Mouse (Mus musculus) midbrain, embryonic 13.5 days (tissue): Measurements from ENCODE around the gene Mylk. TPM values are rescaled to one million over a fixed set of nuclear protein-coding genes. Genes with fewer than 3 reads are reported as not detected.

ENCODE experiments used
- ATAC-seq: fragments of 200-750 bp; cut with Nextera tagmentation; 2 replicates; pipeline ENCODE4 v1.8.0; 2017; ENCODE audit warnings: mild to moderate bottlenecking, moderate TSS enrichment, moderate library complexity
- H3K27ac ChIP-seq: fragments of 300-500 bp; sonication (generic); 2 replicates; pipeline ENCODE4 v1.5.1; 2015; ENCODE audit warnings: inconsistent platforms, mild to moderate bottlenecking, moderate library complexity
- H3K27me3 ChIP-seq: fragments of 300-500 bp; sonication (generic); 2 replicates; pipeline ENCODE4 v1.6.1; 2015; ENCODE audit warnings: mild to moderate bottlenecking, inconsistent platforms
- H3K36me3 ChIP-seq: fragments of 300-500 bp; sonication (generic); 2 replicates; pipeline ENCODE4 v1.6.1; 2015; ENCODE audit warnings: mild to moderate bottlenecking, inconsistent platforms
- H3K4me1 ChIP-seq: fragments of 300-500 bp; sonication (generic); replicated peaks from 2 replicates; pipeline ENCODE4 v1.6.1; 2015; ENCODE audit warnings: inconsistent platforms
- H3K4me2 ChIP-seq: fragments of 300-500 bp; sonication (generic); replicated peaks from 2 replicates; pipeline ENCODE4 v1.6.1; 2015; ENCODE audit warnings: moderate library complexity, mild to moderate bottlenecking, inconsistent platforms
- H3K4me3 ChIP-seq: fragments of 300-500 bp; sonication (generic); replicated peaks from 2 replicates; pipeline ENCODE4 v1.5.1; 2015; ENCODE audit warnings: mild to moderate bottlenecking, inconsistent platforms
- H3K9ac ChIP-seq: fragments of 300-500 bp; sonication (generic); replicated peaks from 2 replicates; pipeline ENCODE4 v1.6.1; 2015; ENCODE audit warnings: mild to moderate bottlenecking, inconsistent platforms
- H3K9me3 ChIP-seq: fragments of 300-500 bp; sonication (generic); 2 replicates; pipeline ENCODE4 v1.6.1; 2016; ENCODE audit warnings: mild to moderate bottlenecking, inconsistent platforms
- WGBS: fragments of 180-500 bp; shearing (Covaris S2); methylation state at CpG from one replicate; pipeline ENCODE4 v1.1.7; 2015; 5-methylcytosine and 5-hydroxymethylcytosine counted together
- polyA plus RNA-seq: library from polyadenylated mRNA; unstranded; fragments of >200 nt; fragmentation: Nextera tagmentation; extraction: Ambion mirVana; gene quantifications from 2 replicates; pipeline ENCODE4 v1.2.1, GENCODE M21; 2015

Gene Mylk
- polyA plus RNA-seq, 1 experiment from 2014 or later: 3.7 TPM

- WGBS: 76% methylated on average over 10 of the region's 10 CpGs
- ATAC-seq: no peak
- Histone ChIP-seq H3K36me3 (no peaks in the 10 kb centered on the region), H3K4me2 (no peak overlapping the region), H3K4me1 (peaks cover 17% of the 10 kb centered on the region), H3K27ac (no peak overlapping the region), H3K9ac (no peak overlapping the region), H3K9me3 (no peaks in the 10 kb centered on the region), H3K27me3 (no peaks in the 10 kb centered on the region), H3K4me3 (no peak overlapping the region)
Measured at GRCm38 (mm10) chr16:34921319-34921718, 176.3 kb downstream of the Mylk start.

GRCm38 (mm10) chr16:34923630-34924029, 178.6 kb downstream of the Mylk start:
- ATAC-seq: no peak
- WGBS: 83% methylated on average over 9 of the region's 9 CpGs
- no peaks in the 10 kb centered on the region for H3K27me3 ChIP-seq
- H3K9ac ChIP-seq: no peak overlapping the region
- H3K9me3 ChIP-seq: no peaks in the 10 kb centered on the region
- no peak overlapping the region for H3K27ac ChIP-seq
- H3K4me3 ChIP-seq: no peak overlapping the region
- H3K4me2 ChIP-seq: no peak overlapping the region
- H3K4me1 ChIP-seq: peaks cover 19% of the 10 kb centered on the region
- H3K36me3 ChIP-seq: no peaks in the 10 kb centered on the region

- Histone ChIP-seq H3K36me3 (no peaks in the 10 kb centered on the region), H3K27ac (no peak overlapping the region), H3K9me3 (no peaks in the 10 kb centered on the region), H3K27me3 (no peaks in the 10 kb centered on the region), H3K9ac (no peak overlapping the region), H3K4me2 (no peak overlapping the region), H3K4me3 (no peak overlapping the region), H3K4me1 (peaks cover 19% of the 10 kb centered on the region)
- ATAC-seq: no peak
- 65% methylated on average over 5 of the region's 5 CpGs for WGBS
Measured at GRCm38 (mm10) chr16:34924324-34924723, 179.3 kb downstream of the Mylk start.

GRCm38 (mm10) chr16:34924937-34925618, 180.1 kb downstream of the Mylk start:
- Histone ChIP-seq H3K4me1 (peaks cover 19% of the 10 kb centered on the region), H3K9me3 (no peaks in the 10 kb centered on the region), H3K27me3 (no peaks in the 10 kb centered on the region), H3K9ac (no peak overlapping the region), H3K36me3 (no peaks in the 10 kb centered on the region), H3K4me3 (no peak overlapping the region), H3K4me2 (no peak overlapping the region), H3K27ac (no peak overlapping the region)
- ATAC-seq: no peak
- WGBS: 74% methylated on average over 6 of the region's 6 CpGs

- Histone ChIP-seq H3K27me3 (no peaks in the 10 kb centered on the region), H3K27ac (peak overlapping the region; percentile 35; the same call in 1 of the 2 replicates), H3K4me3 (no peak overlapping the region), H3K4me1 (peaks cover 22% of the 10 kb centered on the region; the same call in 1 of the 2 replicates), H3K9ac (no peak overlapping the region), H3K9me3 (no peaks in the 10 kb centered on the region), H3K4me2 (no peak overlapping the region), H3K36me3 (no peaks in the 10 kb centered on the region)
- 90% methylated on average over 9 of the region's 9 CpGs for WGBS
- no peak for ATAC-seq
Measured at GRCm38 (mm10) chr16:34926531-34927435, 181.8 kb downstream of the Mylk start.

- Histone ChIP-seq H3K27me3 (no peaks in the 10 kb centered on the region), H3K4me3 (no peak overlapping the region), H3K9ac (no peak overlapping the region), H3K9me3 (no peaks in the 10 kb centered on the region), H3K27ac (no peak overlapping the region), H3K4me2 (no peak overlapping the region), H3K36me3 (no peaks in the 10 kb centered on the region), H3K4me1 (peaks cover 22% of the 10 kb centered on the region; the same call in 1 of the 2 replicates)
- 87% methylated on average over 8 of the region's 8 CpGs for WGBS
- no peak for ATAC-seq
Measured at GRCm38 (mm10) chr16:34929686-34930085, 184.7 kb downstream of the Mylk start.

- H3K4me2 ChIP-seq: no peak overlapping the region
- WGBS: 92% methylated on average over 7 of the region's 7 CpGs
- no peak overlapping the region for H3K4me3 ChIP-seq
- no peak overlapping the region for H3K27ac ChIP-seq
- ATAC-seq: no peak
- no peaks in the 10 kb centered on the region for H3K9me3 ChIP-seq
- H3K27me3 ChIP-seq: no peaks in the 10 kb centered on the region
- H3K4me1 ChIP-seq: 0 out of 2 replicates have a peak, but pooled peaks cover 18% of the 10 kb centered on the region
- no peaks in the 10 kb centered on the region for H3K36me3 ChIP-seq
- H3K9ac ChIP-seq: no peak overlapping the region
Measured at GRCm38 (mm10) chr16:34930110-34930509, 185.1 kb downstream of the Mylk start.

- Histone ChIP-seq H3K27ac (no peak overlapping the region), H3K36me3 (no peaks in the 10 kb centered on the region), H3K9me3 (no peaks in the 10 kb centered on the region), H3K4me3 (no peak overlapping the region), H3K4me2 (no peak overlapping the region), H3K4me1 (0 out of 2 replicates have a peak, but pooled peaks cover 16% of the 10 kb centered on the region), H3K27me3 (no peaks in the 10 kb centered on the region), H3K9ac (no peak overlapping the region)
- 80% methylated on average over 2 of the region's 2 CpGs for WGBS
- no peak for ATAC-seq
Measured at GRCm38 (mm10) chr16:34931306-34931705, 186.3 kb downstream of the Mylk start.

- Histone ChIP-seq H3K9ac (no peak overlapping the region), H3K4me2 (no peak overlapping the region), H3K4me3 (no peak overlapping the region), H3K9me3 (no peaks in the 10 kb centered on the region), H3K27ac (no peak overlapping the region), H3K4me1 (0 out of 2 replicates have a peak, but pooled peaks cover 17% of the 10 kb centered on the region), H3K36me3 (no peaks in the 10 kb centered on the region), H3K27me3 (no peaks in the 10 kb centered on the region)
- ATAC-seq: no peak
- WGBS: 90% methylated on average over 4 of the region's 4 CpGs
Measured at GRCm38 (mm10) chr16:34933173-34933572, 188.2 kb downstream of the Mylk start.

GRCm38 (mm10) chr16:34934486-34934885, 189.5 kb downstream of the Mylk start:
- H3K27ac ChIP-seq: no peak overlapping the region

GRCm38 (mm10) chr16:34935514-34936338, 190.7 kb downstream of the Mylk start:
- no peak overlapping the region for H3K4me3 ChIP-seq
- H3K9me3 ChIP-seq: no peaks in the 10 kb centered on the region
- H3K4me1 ChIP-seq: 0 out of 2 replicates have a peak, but pooled peaks cover 16% of the 10 kb centered on the region
- H3K27ac ChIP-seq: no peak overlapping the region
- WGBS: 51% methylated on average over 9 of the region's 9 CpGs
- H3K4me2 ChIP-seq: no peak overlapping the region
- no peaks in the 10 kb centered on the region for H3K27me3 ChIP-seq
- no peaks in the 10 kb centered on the region for H3K36me3 ChIP-seq
- no peak for ATAC-seq
- no peak overlapping the region for H3K9ac ChIP-seq

More at GRCm38 (mm10) chr16:34934486-34934885, 189.5 kb downstream of the Mylk start:
- no peak overlapping the region for H3K9ac ChIP-seq
- H3K4me1 ChIP-seq: 0 out of 2 replicates have a peak, but pooled peaks cover 17% of the 10 kb centered on the region
- 46% methylated on average over 6 of the region's 6 CpGs for WGBS
- no peak overlapping the region for H3K4me3 ChIP-seq
- no peak for ATAC-seq
- no peaks in the 10 kb centered on the region for H3K36me3 ChIP-seq
- H3K9me3 ChIP-seq: no peaks in the 10 kb centered on the region
- H3K27me3 ChIP-seq: no peaks in the 10 kb centered on the region
- no peak overlapping the region for H3K4me2 ChIP-seq
